Mouse (Mus musculus): Measurements from ENCODE around the gene Dph1. TPM values are rescaled to one million over a fixed set of nuclear protein-coding genes. Genes with fewer than 3 reads are reported as not detected.
A peak's percentile ranks its signal among the peaks of the same experiment; 100 is the strongest.

Gene Dph1
- total and polyA plus RNA-seq, 2 experiments from 2014 or later = 20.2 to 72.1 TPM

DNA sequence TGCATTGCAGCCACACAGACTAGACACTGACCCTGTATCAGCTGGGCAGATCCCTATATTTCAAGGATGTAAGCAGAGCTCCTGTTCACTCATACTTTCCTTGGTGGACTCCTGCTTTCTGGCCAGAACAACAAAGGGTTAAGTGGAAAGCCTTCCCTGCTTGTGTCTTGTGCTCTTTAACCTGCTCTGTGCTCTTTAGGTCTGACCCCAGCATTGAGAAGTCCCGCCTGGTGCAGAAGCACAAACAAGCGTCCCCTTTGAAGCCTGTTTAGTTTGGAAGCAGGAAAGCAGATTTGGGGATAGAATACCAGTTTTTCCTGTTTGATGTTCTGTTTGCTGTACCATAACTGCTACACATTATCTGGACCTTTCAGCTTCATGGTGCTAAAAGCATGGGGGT is 33.1 kb downstream of the Dph1 start:
- peak overlapping the region; percentile 23; the same call in 1 of the 2 replicates for H3K27ac ChIP-seq (ENCODE audit: low read depth)
- WGBS = 68% methylated on average over 2 of the region's 2 CpGs

DNA sequence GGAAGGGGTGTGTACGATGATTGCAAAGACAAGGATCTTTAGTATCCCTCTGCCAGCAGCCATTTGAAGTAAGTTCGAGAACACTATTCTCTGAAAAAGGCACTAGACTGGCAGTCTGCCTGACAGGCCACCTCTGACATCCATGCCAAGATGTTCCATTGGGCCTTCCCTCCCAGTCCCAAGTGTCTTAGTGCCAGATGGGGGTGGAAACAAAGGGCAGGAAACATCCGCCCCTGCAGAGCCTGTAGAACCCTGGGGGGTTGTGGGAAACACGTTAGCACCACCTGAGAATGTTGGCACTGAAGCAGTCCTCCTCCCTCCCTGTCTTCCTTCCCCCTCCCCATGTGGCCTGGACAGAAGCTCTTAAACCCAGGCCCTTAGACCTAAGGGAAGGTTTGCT is 34.0 kb downstream of the Dph1 start:
- Histone ChIP-seq H3K4me3 (ENCODE audit: low read depth, low read length) (no peak overlapping the region), H3K27me3 (ENCODE audit: control insufficient read depth, insufficient read depth, low read length) (no peaks in the 10 kb centered on the region), H3K4me2 (ENCODE audit: low read depth, low read length) (no peak overlapping the region), H3K27ac (ENCODE audit: low read depth) (peak overlapping the region; percentile 23), H3K36me3 (replicated peaks; ENCODE audit: control insufficient read depth, insufficient read depth, low read length) (peaks cover 36% of the 10 kb centered on the region), H3K9ac (replicated peaks; ENCODE audit: low read depth, low read length) (0 out of 2 replicates have a peak overlapping the region, but pooled peaks have one; percentile 16), H3K9me3 (replicated peaks; ENCODE audit: control insufficient read depth, low read length) (no peaks in the 10 kb centered on the region), H3K4me1 (ENCODE audit: control insufficient read depth, insufficient read depth) (peaks cover 6% of the 10 kb centered on the region; the same call in 1 of the 2 replicates)
- no peak; the same call in 1 of the 2 replicates for ATAC-seq (ENCODE audit: insufficient read depth, low read depth)
- WGBS = 38% methylated on average over 4 of the region's 4 CpGs
- DNase-seq (ENCODE audit: low spot score) = no peak
- TF ChIP-seq EP300 (IDR thresholded peaks at IDR 0.05; ENCODE audit: low read depth) = no peak
- no peak for TF ChIP-seq CTCF (IDR thresholded peaks at IDR 0.05; ENCODE audit: low read depth)

More for the DNA sequence above, 33.1 kb downstream of the Dph1 start:
- H3K36me3 ChIP-seq (replicated peaks; ENCODE audit: control insufficient read depth, insufficient read depth, low read length) = peaks cover 45% of the 10 kb centered on the region
- TF ChIP-seq EP300 (IDR thresholded peaks at IDR 0.05; ENCODE audit: low read depth) = no peak
- no peak for TF ChIP-seq CTCF (IDR thresholded peaks at IDR 0.05; ENCODE audit: low read depth)
- DNase-seq (ENCODE audit: low spot score) = no peak
- no peak for ATAC-seq (ENCODE audit: insufficient read depth, low read depth)
- peaks cover 6% of the 10 kb centered on the region; the same call in 1 of the 2 replicates for H3K4me1 ChIP-seq (ENCODE audit: control insufficient read depth, insufficient read depth)
- H3K9me3 ChIP-seq (replicated peaks; ENCODE audit: control insufficient read depth, low read length) = no peaks in the 10 kb centered on the region
- no peak overlapping the region for H3K4me3 ChIP-seq (ENCODE audit: low read depth, low read length)
- H3K4me2 ChIP-seq (ENCODE audit: low read depth, low read length) = no peak overlapping the region
- no peaks in the 10 kb centered on the region for H3K27me3 ChIP-seq (ENCODE audit: control insufficient read depth, insufficient read depth, low read length)
- no peak overlapping the region for H3K9ac ChIP-seq (replicated peaks; ENCODE audit: low read depth, low read length)

DNA sequence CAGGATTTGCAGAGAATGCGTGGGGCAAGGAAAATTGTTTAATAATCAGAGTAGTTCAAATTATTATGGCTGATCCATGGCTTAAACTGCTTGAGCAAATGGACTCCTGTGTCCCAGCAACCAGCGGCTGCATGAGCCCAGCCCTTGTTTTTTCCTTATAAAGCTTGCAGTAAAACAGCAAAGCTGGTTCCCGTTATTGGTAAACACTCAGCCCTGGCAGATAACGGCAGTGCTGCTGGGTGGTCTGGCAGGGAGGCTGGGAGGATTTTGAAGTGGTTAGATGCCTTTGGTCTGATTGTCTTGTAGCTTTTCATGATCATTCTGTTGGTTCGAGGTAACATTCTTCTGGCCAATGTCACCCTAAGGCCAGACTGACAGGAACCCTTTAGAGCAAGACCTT is 34.6 kb downstream of the Dph1 start:
- peaks cover 6% of the 10 kb centered on the region; the same call in 1 of the 2 replicates for H3K4me1 ChIP-seq (ENCODE audit: control insufficient read depth, insufficient read depth)
- H3K27me3 ChIP-seq (ENCODE audit: control insufficient read depth, insufficient read depth, low read length) = no peaks in the 10 kb centered on the region
- ATAC-seq (ENCODE audit: insufficient read depth, low read depth) (no peak), DNase-seq (ENCODE audit: low spot score) (no peak)
- TF ChIP-seq CTCF (IDR thresholded peaks at IDR 0.05; ENCODE audit: low read depth) (no peak), EP300 (IDR thresholded peaks at IDR 0.05; ENCODE audit: low read depth) (no peak)
- H3K36me3 ChIP-seq (replicated peaks; ENCODE audit: control insufficient read depth, insufficient read depth, low read length) = peaks cover 31% of the 10 kb centered on the region
- no peak overlapping the region for H3K4me3 ChIP-seq (ENCODE audit: low read depth, low read length)
- H3K9me3 ChIP-seq (replicated peaks; ENCODE audit: control insufficient read depth, low read length) = no peaks in the 10 kb centered on the region
- H3K27ac ChIP-seq (ENCODE audit: low read depth) = 0 out of 2 replicates have a peak overlapping the region, but pooled peaks have one; percentile 25
- H3K4me2 ChIP-seq (ENCODE audit: low read depth, low read length) = no peak overlapping the region
- no peak overlapping the region for H3K9ac ChIP-seq (replicated peaks; ENCODE audit: low read depth, low read length)
- 45% methylated on average over 5 of the region's 5 CpGs for WGBS

DNA sequence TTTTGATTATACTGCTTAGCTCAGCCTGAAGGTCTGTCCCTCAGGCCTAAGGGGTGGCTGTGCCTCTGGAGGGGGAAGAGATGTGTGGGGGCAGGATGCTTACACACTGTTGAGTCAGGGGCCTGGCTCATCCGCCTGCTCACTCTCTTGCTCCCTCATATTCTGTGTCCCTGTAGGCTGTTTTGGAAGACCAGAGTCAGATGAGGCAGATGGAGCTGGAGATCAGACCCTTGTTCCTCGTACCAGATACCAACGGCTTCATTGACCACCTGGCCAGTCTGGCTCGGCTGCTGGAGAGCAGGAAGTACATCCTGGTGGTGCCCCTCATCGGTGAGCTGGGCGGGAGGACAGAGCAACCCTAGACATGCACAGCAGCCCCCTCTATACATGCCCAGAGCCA is 35.1 kb downstream of the Dph1 start:
- 0 out of 2 replicates have a peak overlapping the region, but pooled peaks have one; percentile 25 for H3K27ac ChIP-seq (ENCODE audit: low read depth)
- WGBS = 50% methylated on average over 6 of the region's 6 CpGs
- H3K36me3 ChIP-seq (replicated peaks; ENCODE audit: control insufficient read depth, insufficient read depth, low read length) = peaks cover 26% of the 10 kb centered on the region
- no peak overlapping the region for H3K4me2 ChIP-seq (ENCODE audit: low read depth, low read length)
- H3K9ac ChIP-seq (replicated peaks; ENCODE audit: low read depth, low read length) = no peak overlapping the region
- no peaks in the 10 kb centered on the region for H3K9me3 ChIP-seq (replicated peaks; ENCODE audit: control insufficient read depth, low read length)
- ATAC-seq (ENCODE audit: insufficient read depth, low read depth) (no peak), DNase-seq (ENCODE audit: low spot score) (no peak)
- no peaks in the 10 kb centered on the region for H3K27me3 ChIP-seq (ENCODE audit: control insufficient read depth, insufficient read depth, low read length)
- no peak for TF ChIP-seq EP300 (IDR thresholded peaks at IDR 0.05; ENCODE audit: low read depth)
- TF ChIP-seq CTCF (IDR thresholded peaks at IDR 0.05; ENCODE audit: low read depth) = no peak
- H3K4me1 ChIP-seq (ENCODE audit: control insufficient read depth, insufficient read depth) = 0 out of 2 replicates have a peak, but pooled peaks cover 6% of the 10 kb centered on the region
- no peak overlapping the region for H3K4me3 ChIP-seq (ENCODE audit: low read depth, low read length)

DNA sequence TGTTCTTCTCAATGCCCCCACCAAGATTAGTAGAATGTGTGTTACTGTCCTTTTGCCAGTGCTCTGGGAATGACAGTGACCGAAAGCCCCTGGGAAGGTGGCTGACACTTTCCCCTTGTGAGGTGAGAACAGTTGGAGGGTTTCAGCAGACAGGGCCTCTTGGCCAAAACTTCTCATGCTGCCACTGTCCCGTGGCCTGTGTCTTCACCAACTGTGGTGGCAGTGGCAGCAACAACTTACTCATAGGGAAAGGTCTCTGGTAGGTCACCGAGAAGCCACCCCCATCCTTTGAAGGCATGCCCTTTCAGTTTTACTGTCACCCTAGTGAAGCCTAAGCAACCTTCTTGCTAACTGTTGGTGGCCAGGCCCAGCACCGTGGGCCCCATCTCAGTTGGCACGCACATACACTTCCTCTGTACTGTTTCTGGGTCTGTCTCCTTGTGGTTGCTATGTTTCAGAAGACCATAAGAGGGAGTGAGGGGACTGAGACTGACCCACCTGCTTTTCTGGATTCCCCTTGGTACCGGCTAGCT is 36.9 kb downstream of the Dph1 start:
- TF ChIP-seq EP300 (IDR thresholded peaks at IDR 0.05; ENCODE audit: low read depth) = no peak
- Histone ChIP-seq H3K4me1 (ENCODE audit: control insufficient read depth, insufficient read depth) (0 out of 2 replicates have a peak, but pooled peaks cover 6% of the 10 kb centered on the region), H3K27ac (ENCODE audit: low read depth) (peak overlapping the region; percentile 83; the same call in 1 of the 2 replicates), H3K9ac (replicated peaks; ENCODE audit: low read depth, low read length) (no peak overlapping the region), H3K36me3 (replicated peaks; ENCODE audit: control insufficient read depth, insufficient read depth, low read length) (peaks cover 28% of the 10 kb centered on the region), H3K9me3 (replicated peaks; ENCODE audit: control insufficient read depth, low read length) (no peaks in the 10 kb centered on the region), H3K27me3 (ENCODE audit: control insufficient read depth, insufficient read depth, low read length) (no peaks in the 10 kb centered on the region), H3K4me3 (ENCODE audit: low read depth, low read length) (no peak overlapping the region), H3K4me2 (ENCODE audit: low read depth, low read length) (no peak overlapping the region)
- WGBS = 50% methylated on average over 6 of the region's 6 CpGs
- ATAC-seq (ENCODE audit: insufficient read depth, low read depth) (no peak), DNase-seq (ENCODE audit: low spot score) (no peak)

Measured in heart, postnatal 0 days (tissue).